Mouse (Mus musculus): ENCODE data around the gene Ddit4l. TPM values are rescaled to one million over a fixed set of nuclear protein-coding genes. Genes with fewer than 3 reads are reported as not detected.

Ddit4l gene
- polyA plus RNA-seq (2015; fragmentation: Nextera tagmentation; extraction: Ambion mirVana) = 8.5 and 11.8 TPM in 2 replicates

GRCm38 (mm10) chr3:137621312-137621711, at the start of gene Ddit4l:
TSS of gene Ddit4l (plus strand) at chr3:137621612.

GRCm38 (mm10) chr3:137671224-137671623, 49.8 kb downstream of the Ddit4l start, which contains the start of gene Gm21962:
TSS of gene Gm21962 (plus strand) at chr3:137671524.

Small RNA genes lying within 50 kb of the gene (microRNA-seq; reads per million reads assigned to microRNA genes)
- gene Gm22468 (ENCODE audit: borderline replicate concordance, insufficient number of aligned reads) = not detected

Other genes starting within 250 kb of the Ddit4l start
- not detected in 2 replicates for gene Gm21962, start 49.9 kb downstream of the Ddit4l start, polyA plus RNA-seq (2015; fragmentation: Nextera tagmentation; extraction: Ambion mirVana)
- 1,565 and 2,053 TPM in 2 replicates for gene H2afz, start 242.9 kb downstream of the Ddit4l start, polyA plus RNA-seq (2015; fragmentation: Nextera tagmentation; extraction: Ambion mirVana)
- gene Dnajb14, start 246.1 kb downstream of the Ddit4l start, polyA plus RNA-seq (2015; fragmentation: Nextera tagmentation; extraction: Ambion mirVana) = 11.9 and 15.3 TPM in 2 replicates

All from adrenal gland, postnatal 0 days (tissue).